Mouse (Mus musculus) heart, embryonic 14.5 days (tissue): Measurements from ENCODE around the gene Spats1. TPM values are rescaled to one million over a fixed set of nuclear protein-coding genes. Genes with fewer than 3 reads are reported as not detected.

ENCODE experiments used
- ATAC-seq: fragments of 200-750 bp; cut with Nextera tagmentation; 2 replicates; pipeline ENCODE4 v1.8.0; 2017; ENCODE audit warnings: low read depth, moderate TSS enrichment; ENCODE audit not compliant: insufficient number of reproducible peaks, insufficient read depth, low FRiP score
- H3K27ac ChIP-seq, 2 experiments: fragments of 200-500 bp in 1 of 2; fragments of 300-500 bp in 1 of 2; sonication (generic) in 1 of 2; replicated peaks in 1 of 2; 2 replicates each; pipeline ENCODE4 v1.5.1; 2012 to 2014; ENCODE audit warnings: low read depth in 2 of 2, low read length in 2 of 2, control low read depth in 1 of 2, mild to moderate bottlenecking in 1 of 2, mixed read lengths in 1 of 2; ENCODE audit not compliant: control insufficient read depth in 1 of 2, insufficient read depth in 1 of 2
- H3K27me3 ChIP-seq: fragments of 300-500 bp; sonication (generic); 2 replicates; pipeline ENCODE4 v1.6.1; 2014; ENCODE audit warnings: mild to moderate bottlenecking, low read length, control low read depth; ENCODE audit not compliant: control insufficient read depth, insufficient read depth
- H3K36me3 ChIP-seq: fragments of 300-500 bp; sonication (generic); 2 replicates; pipeline ENCODE4 v1.6.1; 2014; ENCODE audit warnings: mild to moderate bottlenecking, control low read depth, low read length, mixed read lengths; ENCODE audit not compliant: control insufficient read depth, insufficient read depth
- H3K4me1 ChIP-seq, 2 experiments: fragments of 200-500 bp in 1 of 2; fragments of 300-500 bp in 1 of 2; sonication (generic) in 1 of 2; 2 replicates each; pipeline ENCODE4 v1.6.1; 2012 to 2014; ENCODE audit warnings: low read length in 2 of 2, control low read depth in 1 of 2, mixed read lengths in 1 of 2; ENCODE audit not compliant: control insufficient read depth in 2 of 2, insufficient read depth in 2 of 2
- H3K4me2 ChIP-seq: fragments of 300-500 bp; sonication (generic); 2 replicates; pipeline ENCODE4 v1.6.1; 2014; ENCODE audit warnings: mild to moderate bottlenecking, low read length
- H3K4me3 ChIP-seq, 2 experiments: fragments of 200-500 bp in 1 of 2; fragments of 300-500 bp in 1 of 2; sonication (generic) in 1 of 2; 2 replicates each; pipeline ENCODE4 v1.5.1; 2012 to 2014; ENCODE audit warnings: low read length in 2 of 2, mild to moderate bottlenecking in 2 of 2, control low read depth in 1 of 2, low read depth in 1 of 2, moderate library complexity in 1 of 2; ENCODE audit not compliant: control insufficient read depth in 1 of 2, insufficient read depth in 1 of 2
- H3K9ac ChIP-seq: fragments of 300-500 bp; sonication (generic); 2 replicates; pipeline ENCODE4 v1.6.1; 2014; ENCODE audit warnings: mild to moderate bottlenecking, low read length
- H3K9me3 ChIP-seq: fragments of 300-500 bp; sonication (generic); 2 replicates; pipeline ENCODE4 v1.6.1; 2016; ENCODE audit warnings: low read length, control low read depth; ENCODE audit not compliant: control insufficient read depth
- WGBS: fragments of 180-500 bp; shearing (Covaris S2); extraction: QIAGEN DNeasy Blood & Tissue Kit; methylation state at CpG from one replicate; pipeline ENCODE4 v1.1.7; 2014; 5-methylcytosine and 5-hydroxymethylcytosine counted together
- polyA plus RNA-seq: library from polyadenylated mRNA; unstranded; fragments of >200 nt; fragmentation: Nextera tagmentation; extraction: Ambion mirVana; gene quantifications from 2 replicates; pipeline ENCODE4 v1.2.1, GENCODE M21; 2014

Gene Spats1
- polyA plus RNA-seq, 1 experiment from 2014 or later, result 1.8 TPM

DNA sequence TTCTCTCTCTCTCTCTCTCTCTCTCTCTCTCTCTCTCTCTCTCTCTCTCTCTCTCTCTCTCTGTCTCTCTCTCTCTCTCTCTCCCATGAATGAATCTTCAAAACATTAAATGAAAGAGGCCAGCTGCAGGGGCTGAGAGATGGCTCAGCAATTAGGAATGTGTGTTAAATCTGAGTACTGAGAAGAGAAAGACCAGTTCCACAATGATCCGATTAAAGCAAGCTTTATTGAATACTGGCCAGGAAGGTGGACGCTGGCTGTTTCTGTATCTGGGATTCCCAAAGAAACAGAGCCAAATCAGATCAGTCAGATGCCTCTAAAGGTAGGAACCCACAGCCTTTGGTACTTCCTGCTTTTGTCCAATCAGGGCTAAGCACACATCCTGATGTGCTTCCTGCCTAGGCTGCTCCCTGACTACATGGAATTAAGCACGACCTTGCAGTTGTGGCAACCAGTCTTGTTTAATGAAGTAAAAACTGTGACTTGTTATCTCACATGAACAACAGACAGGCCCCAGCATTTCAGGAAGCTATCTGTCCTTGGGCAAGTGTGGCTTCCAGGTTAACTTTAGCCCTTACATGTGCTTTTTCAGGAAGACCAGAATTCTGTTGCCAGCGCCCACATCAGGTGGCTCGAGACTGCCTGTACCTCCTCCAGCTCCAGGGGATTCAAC lies 28.2 kb upstream of the Spats1 start:
- H3K4me1 ChIP-seq, result peaks cover 8 to 11% of the 10 kb centered on the region in 2 experiments
- no peak overlapping the region for H3K9ac ChIP-seq
- 39% methylated on average over 5 of the region's 5 CpGs for WGBS
- no peaks in the 10 kb centered on the region for H3K9me3 ChIP-seq
- ATAC-seq, result no peak
- H3K4me3 ChIP-seq, result no peak overlapping the region
- peak overlapping the region; percentile 11 to 50; a peak in 2 of 4 replicates for H3K27ac ChIP-seq
- peaks cover 5% of the 10 kb centered on the region for H3K36me3 ChIP-seq
- no peaks in the 10 kb centered on the region for H3K27me3 ChIP-seq
- no peak overlapping the region for H3K4me2 ChIP-seq

GRCm38 (mm10) chr17:45502324-45502723 lies 27.1 kb upstream of the Spats1 start:
- H3K27ac ChIP-seq, result no peak overlapping the region
- H3K36me3 ChIP-seq, result no peaks in the 10 kb centered on the region
- H3K27me3 ChIP-seq, result no peaks in the 10 kb centered on the region
- ATAC-seq, result no peak
- H3K4me1 ChIP-seq, result peaks cover 7 to 8% of the 10 kb centered on the region in 2 experiments
- WGBS, result 50% methylated on average over 4 of the region's 4 CpGs
- H3K9ac ChIP-seq, result no peak overlapping the region
- H3K9me3 ChIP-seq, result no peaks in the 10 kb centered on the region
- no peak overlapping the region for H3K4me3 ChIP-seq
- no peak overlapping the region for H3K4me2 ChIP-seq

DNA sequence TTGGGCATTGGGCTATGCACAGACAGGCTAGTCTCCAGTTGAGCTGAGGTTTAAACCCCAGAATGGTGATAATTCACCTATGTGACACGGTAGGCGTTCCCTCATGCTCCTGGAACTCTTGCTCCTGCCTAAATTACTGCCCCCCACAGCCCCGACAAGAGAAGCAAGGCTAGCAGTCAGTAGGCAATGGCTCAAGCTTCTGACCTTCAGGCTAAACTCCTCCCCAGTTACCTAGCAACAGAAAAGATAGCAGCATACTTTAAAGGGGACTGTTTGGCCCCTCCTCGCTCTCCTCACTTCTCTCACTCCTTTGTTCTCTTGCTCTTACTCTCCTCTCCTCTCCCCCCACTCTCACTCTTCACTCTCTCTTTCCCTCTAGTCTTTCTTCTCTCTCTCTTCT lies 25.8 kb upstream of the Spats1 start:
- Histone ChIP-seq H3K4me2 (no peak overlapping the region), H3K27ac (no peak overlapping the region), H3K9ac (no peak overlapping the region), H3K4me1 (peaks cover 0 to 8% of the 10 kb centered on the region in 2 experiments; a peak in 2 of 4 replicates), H3K36me3 (no peaks in the 10 kb centered on the region), H3K4me3 (no peak overlapping the region), H3K9me3 (no peaks in the 10 kb centered on the region), H3K27me3 (no peaks in the 10 kb centered on the region)
- WGBS, result 31% methylated on average over 4 of the region's 4 CpGs
- no peak for ATAC-seq

- ATAC-seq, result no peak
- no peaks in the 10 kb centered on the region for H3K9me3 ChIP-seq
- H3K27ac ChIP-seq, result no peak overlapping the region
- no peaks in the 10 kb centered on the region for H3K36me3 ChIP-seq
- H3K4me3 ChIP-seq, result no peak overlapping the region
- no peak overlapping the region for H3K4me2 ChIP-seq
- 53% methylated on average over 2 of the region's 2 CpGs for WGBS
- H3K4me1 ChIP-seq, result peaks cover 0 to 8% of the 10 kb centered on the region in 2 experiments; a peak in 2 of 4 replicates
- H3K27me3 ChIP-seq, result no peaks in the 10 kb centered on the region
- no peak overlapping the region for H3K9ac ChIP-seq
Observed at GRCm38 (mm10) chr17:45499516-45499915, 24.3 kb upstream of the Spats1 start.

- H3K4me1 ChIP-seq, result peaks cover 0 to 5% of the 10 kb centered on the region in 2 experiments; a peak in 2 of 4 replicates
- 55% methylated on average over 13 of the region's 13 CpGs for WGBS
- no peaks in the 10 kb centered on the region for H3K27me3 ChIP-seq
- H3K4me3 ChIP-seq, result no peak overlapping the region
- no peak overlapping the region for H3K4me2 ChIP-seq
- H3K36me3 ChIP-seq, result no peaks in the 10 kb centered on the region
- ATAC-seq, result no peak; the same call in 1 of the 2 replicates
- H3K9ac ChIP-seq, result no peak overlapping the region
- H3K27ac ChIP-seq, result no peak overlapping the region
- H3K9me3 ChIP-seq, result no peaks in the 10 kb centered on the region
Observed at GRCm38 (mm10) chr17:45498397-45498796, 23.2 kb upstream of the Spats1 start.

DNA sequence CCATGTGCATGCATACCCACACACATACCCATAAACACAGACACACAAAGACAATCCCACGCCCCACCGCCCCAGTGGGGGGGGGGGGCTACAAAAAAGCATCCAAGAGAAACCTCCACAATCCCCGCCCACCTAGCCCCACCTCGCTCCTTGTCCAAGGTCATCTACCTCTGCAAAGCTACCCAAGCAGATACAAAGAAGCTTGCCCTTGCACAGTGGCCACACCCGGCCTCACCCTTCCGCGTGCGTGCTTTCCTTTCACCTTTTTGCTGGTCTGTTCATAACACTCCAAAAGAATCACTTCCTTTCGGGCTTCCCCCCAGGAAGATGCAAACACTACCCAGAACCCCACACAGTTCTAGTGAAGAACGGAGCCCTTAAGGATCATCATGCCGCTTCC lies 20.2 kb upstream of the Spats1 start:
- WGBS, result 72% methylated on average over 11 of the region's 11 CpGs
- ATAC-seq, result no peak

GRCm38 (mm10) chr17:45490532-45491154 lies 15.4 kb upstream of the Spats1 start:
- 62% methylated on average over 13 of the region's 13 CpGs for WGBS
- Histone ChIP-seq H3K4me2 (no peak overlapping the region), H3K27ac (no peak overlapping the region), H3K27me3 (no peaks in the 10 kb centered on the region), H3K36me3 (no peaks in the 10 kb centered on the region), H3K9ac (0 out of 2 replicates have a peak overlapping the region, but pooled peaks have one; percentile 8), H3K4me1 (no peaks in the 10 kb centered on the region; a peak in 1 of 4 replicates), H3K9me3 (no peaks in the 10 kb centered on the region), H3K4me3 (no peak overlapping the region)
- no peak for ATAC-seq

More for the DNA sequence above, 20.2 kb upstream of the Spats1 start:
- H3K4me3 ChIP-seq, result no peak overlapping the region
- no peak overlapping the region for H3K27ac ChIP-seq
- H3K27me3 ChIP-seq, result no peaks in the 10 kb centered on the region
- H3K4me2 ChIP-seq, result no peak overlapping the region
- H3K4me1 ChIP-seq, result peaks cover 0 to 5% of the 10 kb centered on the region in 2 experiments; a peak in 2 of 4 replicates
- H3K9ac ChIP-seq, result no peak overlapping the region
- no peaks in the 10 kb centered on the region for H3K9me3 ChIP-seq
- H3K36me3 ChIP-seq, result no peaks in the 10 kb centered on the region
